Mouse (Mus musculus) heart, adult 8-10 months (tissue): Measurements from ENCODE around the gene Zfp961. TPM values are rescaled to one million over a fixed set of nuclear protein-coding genes. Genes with fewer than 3 reads are reported as not detected.
A peak's percentile ranks its signal among the peaks of the same experiment; 100 is the strongest.

Source experiments
- DNase-seq: peaks from one replicate; pipeline ENCODE4 v3.0.0; 2022; ENCODE audit warnings: low spot score
- total RNA-seq, 4 experiments: library from RNA; stranded (reverse); gene quantifications; 2 replicates each; pipeline ENCODE4 v1.2.4; 2022

Zfp961 gene
- total RNA-seq, 4 experiments from 2014 or later = 5.4 to 7.5 (median 7.0) TPM

- DNase-seq = no peak
These were observed 11.0 kb downstream of the Zfp961 start for GRCm38 (mm10) chr8:71961796-71962195.

- DNase-seq = no peak
These were observed 13.2 kb downstream of the Zfp961 start for GRCm38 (mm10) chr8:71964051-71964450.

- DNase-seq = no peak
These were observed 14.3 kb downstream of the Zfp961 start for GRCm38 (mm10) chr8:71965166-71965565.

GRCm38 (mm10) chr8:71966411-71966810 is 15.6 kb downstream of the Zfp961 start:
- DNase-seq = no peak

- no peak for DNase-seq
These were observed 16.4 kb downstream of the Zfp961 start for GRCm38 (mm10) chr8:71967261-71967660.

GRCm38 (mm10) chr8:71968100-71968499 is 17.3 kb downstream of the Zfp961 start:
- no peak for DNase-seq

GRCm38 (mm10) chr8:71968636-71969035 is 17.8 kb downstream of the Zfp961 start:
- no peak for DNase-seq

- DNase-seq = no peak
These were observed 21.1 kb downstream of the Zfp961 start for GRCm38 (mm10) chr8:71971945-71972344.

- no peak for DNase-seq
These were observed 23.4 kb downstream of the Zfp961 start for GRCm38 (mm10) chr8:71974211-71974610.

- no peak for DNase-seq
These were observed 30.2 kb downstream of the Zfp961 start for GRCm38 (mm10) chr8:71981032-71981431.

GRCm38 (mm10) chr8:71981456-71981855 is 30.6 kb downstream of the Zfp961 start:
- no peak for DNase-seq

- DNase-seq = no peak
These were observed 33.8 kb downstream of the Zfp961 start for GRCm38 (mm10) chr8:71984601-71985000.

GRCm38 (mm10) chr8:71988110-71988866 is 37.5 kb downstream of the Zfp961 start:
- peak; percentile 24 for DNase-seq

GRCm38 (mm10) chr8:71988867-71989599 is 38.2 kb downstream of the Zfp961 start:
- DNase-seq = no peak

GRCm38 (mm10) chr8:71999434-71999833 is 48.6 kb downstream of the Zfp961 start:
- DNase-seq = no peak

- DNase-seq = no peak
These were observed 49.4 kb downstream of the Zfp961 start for GRCm38 (mm10) chr8:72000223-72000622.

GRCm38 (mm10) chr8:72002942-72003341 is 52.1 kb downstream of the Zfp961 start:
- no peak for DNase-seq

GRCm38 (mm10) chr8:72005912-72006311 is 55.1 kb downstream of the Zfp961 start:
- DNase-seq = no peak

GRCm38 (mm10) chr8:72006763-72007162 is 55.9 kb downstream of the Zfp961 start:
- DNase-seq = no peak

GRCm38 (mm10) chr8:72008134-72008641 is 57.4 kb downstream of the Zfp961 start:
- DNase-seq = peak; percentile 60

GRCm38 (mm10) chr8:72009473-72009872 is 58.6 kb downstream of the Zfp961 start, which contains the start of gene Cyp4f18:
Gene Cyp4f18, minus strand, starts transcription at chr8:72009626.
- DNase-seq = no peak

GRCm38 (mm10) chr8:72013506-72014228 is 62.8 kb downstream of the Zfp961 start:
- DNase-seq = peak; percentile 19
